Mouse (Mus musculus) kidney, embryonic 14.5 days (tissue): ENCODE data around the gene Kif5c. TPM values are rescaled to one million over a fixed set of nuclear protein-coding genes. Genes with fewer than 3 reads are reported as not detected.

ENCODE experiments used
- ATAC-seq: fragments of 200-750 bp; cut with Nextera tagmentation; 2 replicates; pipeline ENCODE4 v1.8.0; 2017; ENCODE audit warnings: moderate number of reproducible peaks, mild to moderate bottlenecking, moderate TSS enrichment, moderate library complexity; ENCODE audit not compliant: low FRiP score, low TSS enrichment
- H3K27ac ChIP-seq: fragments of 300-500 bp; sonication (generic); 2 replicates; pipeline ENCODE4 v1.5.1; 2014; ENCODE audit warnings: low read depth, mild to moderate bottlenecking, low read length, moderate library complexity, mixed read lengths
- H3K27me3 ChIP-seq: fragments of 300-500 bp; sonication (generic); 2 replicates; pipeline ENCODE4 v1.6.1; 2014; ENCODE audit warnings: mild to moderate bottlenecking, low read length; ENCODE audit not compliant: control insufficient read depth, insufficient read depth
- H3K36me3 ChIP-seq: fragments of 300-500 bp; sonication (generic); 2 replicates; pipeline ENCODE4 v1.6.1; 2014; ENCODE audit warnings: low read length, mixed read lengths; ENCODE audit not compliant: control insufficient read depth, insufficient read depth
- H3K4me1 ChIP-seq: fragments of 300-500 bp; sonication (generic); 2 replicates; pipeline ENCODE4 v1.6.1; 2014; ENCODE audit warnings: low read length, mixed read lengths; ENCODE audit not compliant: control insufficient read depth, insufficient read depth
- H3K4me2 ChIP-seq: fragments of 300-500 bp; sonication (generic); replicated peaks from 2 replicates; pipeline ENCODE4 v1.6.1; 2014; ENCODE audit warnings: low read depth, mild to moderate bottlenecking, low read length
- H3K4me3 ChIP-seq: fragments of 300-500 bp; sonication (generic); 2 replicates; pipeline ENCODE4 v1.5.1; 2014; ENCODE audit warnings: mild to moderate bottlenecking, low read length
- H3K9ac ChIP-seq: fragments of 300-500 bp; sonication (generic); 2 replicates; pipeline ENCODE4 v1.6.1; 2014; ENCODE audit warnings: low read depth, mild to moderate bottlenecking, low read length, moderate library complexity
- H3K9me3 ChIP-seq: fragments of 300-500 bp; sonication (generic); 2 replicates; pipeline ENCODE4 v1.6.1; 2016; ENCODE audit warnings: low read length; ENCODE audit not compliant: control insufficient read depth
- WGBS: fragments of 180-500 bp; shearing (Covaris S2); extraction: QIAGEN DNeasy Blood & Tissue Kit; methylation state at CpG from one replicate; pipeline ENCODE4 v1.1.7; 2014; 5-methylcytosine and 5-hydroxymethylcytosine counted together
- polyA plus RNA-seq: library from polyadenylated mRNA; unstranded; fragments of >200 nt; fragmentation: Nextera tagmentation; extraction: Ambion mirVana; gene quantifications from 2 replicates; pipeline ENCODE4 v1.2.1, GENCODE M21; 2014

Gene Kif5c
- polyA plus RNA-seq, 1 experiment from 2014 or later, result 6.6 TPM

- H3K27me3 ChIP-seq, result no peaks in the 10 kb centered on the region
- H3K4me3 ChIP-seq, result no peak overlapping the region
- no peak overlapping the region for H3K4me2 ChIP-seq
- H3K27ac ChIP-seq, result no peak overlapping the region
- no peaks in the 10 kb centered on the region for H3K36me3 ChIP-seq
- 62% methylated on average over 4 of the region's 4 CpGs for WGBS
- ATAC-seq, result no peak
- H3K9ac ChIP-seq, result no peak overlapping the region
- no peaks in the 10 kb centered on the region for H3K9me3 ChIP-seq
- peaks cover 4% of the 10 kb centered on the region; the same call in 1 of the 2 replicates for H3K4me1 ChIP-seq
These were observed 157.3 kb downstream of the Kif5c start for GRCm38 (mm10) chr2:49776407-49776806.

- Histone ChIP-seq H3K4me1 (0 out of 2 replicates have a peak, but pooled peaks cover 3% of the 10 kb centered on the region), H3K27ac (no peak within 1 kb of the TSS), H3K4me3 (peak within 1 kb of the TSS; percentile 70), H3K9me3 (no peaks in the 10 kb centered on the region), H3K36me3 (no peaks in the 10 kb centered on the region), H3K27me3 (peaks cover 11% of the 10 kb centered on the region; the same call in 1 of the 2 replicates), H3K9ac (peak within 1 kb of the TSS; percentile 73), H3K4me2 (peak within 1 kb of the TSS; percentile 98)
- peak; percentile 70 for ATAC-seq
- under 1% methylated on average over 77 of the region's 79 CpGs for WGBS
These were observed 168.4 kb downstream of the Kif5c start, which contains the start of gene Lypd6b for GRCm38 (mm10) chr2:49787376-49788050. TSS of gene Lypd6b (plus strand) at chr2:49787688.

- peak; percentile 36 for ATAC-seq
- Histone ChIP-seq H3K27me3 (peaks cover 11% of the 10 kb centered on the region; the same call in 1 of the 2 replicates), H3K9ac (peak overlapping the region; percentile 73), H3K27ac (no peak overlapping the region), H3K9me3 (no peaks in the 10 kb centered on the region), H3K36me3 (no peaks in the 10 kb centered on the region), H3K4me2 (peak overlapping the region; percentile 98), H3K4me3 (peak overlapping the region; percentile 70), H3K4me1 (0 out of 2 replicates have a peak, but pooled peaks cover 3% of the 10 kb centered on the region)
- 0% methylated on average over 12 of the region's 14 CpGs for WGBS
These were observed 168.9 kb downstream of the Kif5c start for GRCm38 (mm10) chr2:49788051-49788418.

- Histone ChIP-seq H3K36me3 (no peaks in the 10 kb centered on the region), H3K9ac (no peak overlapping the region), H3K4me3 (peak overlapping the region; percentile 70; the same call in 1 of the 2 replicates), H3K27ac (no peak overlapping the region), H3K4me2 (peak overlapping the region; percentile 98), H3K27me3 (peaks cover 11% of the 10 kb centered on the region; the same call in 1 of the 2 replicates), H3K9me3 (no peaks in the 10 kb centered on the region), H3K4me1 (0 out of 2 replicates have a peak, but pooled peaks cover 3% of the 10 kb centered on the region)
- WGBS, result 9% methylated on average over 3 of the region's 3 CpGs
- ATAC-seq, result no peak
These were observed 169.5 kb downstream of the Kif5c start for GRCm38 (mm10) chr2:49788643-49789042.

GRCm38 (mm10) chr2:49789078-49789477 is 170.0 kb downstream of the Kif5c start:
- H3K4me2 ChIP-seq, result no peak overlapping the region
- no peak overlapping the region for H3K4me3 ChIP-seq
- ATAC-seq, result no peak
- peaks cover 11% of the 10 kb centered on the region; the same call in 1 of the 2 replicates for H3K27me3 ChIP-seq
- no peak overlapping the region for H3K9ac ChIP-seq
- H3K27ac ChIP-seq, result no peak overlapping the region
- 62% methylated on average over 6 of the region's 6 CpGs for WGBS
- 0 out of 2 replicates have a peak, but pooled peaks cover 3% of the 10 kb centered on the region for H3K4me1 ChIP-seq
- no peaks in the 10 kb centered on the region for H3K9me3 ChIP-seq
- no peaks in the 10 kb centered on the region for H3K36me3 ChIP-seq

GRCm38 (mm10) chr2:49789504-49789903 is 170.4 kb downstream of the Kif5c start:
- peaks cover 11% of the 10 kb centered on the region; the same call in 1 of the 2 replicates for H3K27me3 ChIP-seq
- H3K4me3 ChIP-seq, result no peak overlapping the region
- WGBS, result 77% methylated on average over 5 of the region's 5 CpGs
- no peak overlapping the region for H3K9ac ChIP-seq
- H3K27ac ChIP-seq, result no peak overlapping the region
- no peaks in the 10 kb centered on the region for H3K9me3 ChIP-seq
- 0 out of 2 replicates have a peak, but pooled peaks cover 3% of the 10 kb centered on the region for H3K4me1 ChIP-seq
- no peaks in the 10 kb centered on the region for H3K36me3 ChIP-seq
- no peak; the same call in 1 of the 2 replicates for ATAC-seq
- no peak overlapping the region for H3K4me2 ChIP-seq

- Histone ChIP-seq H3K9ac (no peak overlapping the region), H3K27me3 (no peaks in the 10 kb centered on the region), H3K36me3 (no peaks in the 10 kb centered on the region), H3K27ac (no peak overlapping the region), H3K4me2 (no peak overlapping the region), H3K4me1 (no peaks in the 10 kb centered on the region), H3K9me3 (no peaks in the 10 kb centered on the region), H3K4me3 (no peak overlapping the region)
- ATAC-seq, result no peak
- WGBS, result 75% methylated on average over 14 of the region's 14 CpGs
These were observed 178.5 kb downstream of the Kif5c start for GRCm38 (mm10) chr2:49797444-49798143.

- no peaks in the 10 kb centered on the region for H3K4me1 ChIP-seq
- H3K27ac ChIP-seq, result no peak overlapping the region
- no peaks in the 10 kb centered on the region for H3K36me3 ChIP-seq
- no peak overlapping the region for H3K4me2 ChIP-seq
- WGBS, result 60% methylated on average over 8 of the region's 8 CpGs
- ATAC-seq, result no peak
- H3K27me3 ChIP-seq, result no peaks in the 10 kb centered on the region
- H3K4me3 ChIP-seq, result no peak overlapping the region
- H3K9ac ChIP-seq, result no peak overlapping the region
- no peaks in the 10 kb centered on the region for H3K9me3 ChIP-seq
These were observed 185.3 kb downstream of the Kif5c start for GRCm38 (mm10) chr2:49804448-49804847.
